Mouse (Mus musculus): Measurements from ENCODE around the gene Atg2b.

Gene Atg2b

DNA sequence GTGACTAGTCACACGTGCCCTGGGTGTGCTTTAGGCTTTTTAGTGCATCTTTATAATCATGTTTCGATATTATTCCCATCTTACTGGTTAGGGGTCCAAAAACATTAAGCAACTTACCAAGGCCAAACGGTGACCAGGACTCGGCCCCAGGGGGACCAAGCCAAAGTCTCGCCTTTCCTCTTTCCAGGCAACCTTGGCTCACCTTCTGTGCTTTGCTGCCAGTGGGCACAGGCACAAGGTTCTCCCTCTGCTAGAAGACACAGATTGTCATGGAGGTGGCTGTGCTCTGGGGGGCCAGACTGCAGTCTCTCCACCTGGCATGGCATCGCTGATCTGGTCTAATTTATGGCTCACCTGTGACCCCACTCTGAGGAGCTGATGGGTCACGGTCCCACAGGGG is 94.2 kb downstream of the Atg2b start:
- DNase-seq, result no peak

DNA sequence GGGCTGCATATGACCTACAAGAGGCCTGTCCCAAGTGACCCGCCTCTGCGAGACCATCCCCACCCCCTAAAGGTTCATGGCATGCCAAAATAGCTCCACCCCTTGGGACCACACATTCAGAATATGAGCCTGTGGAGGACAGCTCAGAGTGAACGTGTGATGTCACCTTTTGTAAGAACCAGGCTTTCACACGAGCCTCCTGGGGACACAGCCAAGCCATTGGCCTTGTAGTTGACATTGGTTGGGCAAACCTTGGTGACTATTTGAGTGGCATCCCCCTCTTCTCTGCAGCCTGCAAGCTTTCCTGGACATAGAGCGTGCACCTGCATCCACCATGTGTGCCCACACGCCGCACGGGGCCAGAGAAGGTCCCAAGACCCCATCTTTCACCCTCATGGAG is 97.5 kb downstream of the Atg2b start:
- no peak for DNase-seq

DNA sequence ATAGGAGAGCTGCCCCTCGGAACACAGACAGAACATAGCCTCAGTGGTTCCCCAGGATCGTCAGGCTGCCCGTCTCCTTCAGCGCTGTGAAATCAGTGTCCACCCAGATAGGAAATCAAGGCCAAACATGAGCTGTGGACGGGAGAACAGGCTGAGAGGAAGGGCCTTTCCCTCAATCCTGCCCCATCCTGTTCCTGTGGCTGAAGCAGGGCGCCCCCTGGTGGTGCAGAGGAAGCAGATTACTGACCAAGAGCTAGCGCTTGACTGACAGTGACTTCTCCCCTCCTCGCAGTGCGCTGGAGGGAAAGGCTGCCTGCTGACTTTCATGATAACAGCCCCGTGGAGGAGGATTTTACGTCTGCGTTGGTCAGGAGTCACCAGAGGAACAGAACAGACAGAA is 100.2 kb downstream of the Atg2b start:
- peak; percentile 86 to 90 for DNase-seq

DNA sequence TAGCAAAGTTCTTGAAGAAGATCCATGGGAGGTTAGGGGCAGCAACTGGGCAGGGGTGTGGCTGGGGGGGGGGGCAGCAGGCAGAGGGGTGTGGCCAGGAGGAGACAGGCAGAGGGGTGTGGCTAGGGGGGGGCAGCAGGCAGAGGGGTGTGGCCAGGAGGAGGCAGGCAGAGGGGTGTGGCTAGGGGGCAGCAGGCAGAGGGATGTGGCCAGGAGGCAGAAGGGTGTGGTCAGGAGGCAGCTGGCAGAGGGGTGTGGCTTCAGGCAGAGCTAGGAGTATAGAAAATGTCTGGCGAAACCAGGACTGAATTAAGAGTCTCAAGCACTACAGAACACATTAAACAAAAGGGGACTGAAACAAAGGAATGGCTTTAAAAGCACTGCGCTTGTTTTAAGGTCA is 101.5 kb downstream of the Atg2b start:
- peak; percentile 30 to 52 for DNase-seq

DNA sequence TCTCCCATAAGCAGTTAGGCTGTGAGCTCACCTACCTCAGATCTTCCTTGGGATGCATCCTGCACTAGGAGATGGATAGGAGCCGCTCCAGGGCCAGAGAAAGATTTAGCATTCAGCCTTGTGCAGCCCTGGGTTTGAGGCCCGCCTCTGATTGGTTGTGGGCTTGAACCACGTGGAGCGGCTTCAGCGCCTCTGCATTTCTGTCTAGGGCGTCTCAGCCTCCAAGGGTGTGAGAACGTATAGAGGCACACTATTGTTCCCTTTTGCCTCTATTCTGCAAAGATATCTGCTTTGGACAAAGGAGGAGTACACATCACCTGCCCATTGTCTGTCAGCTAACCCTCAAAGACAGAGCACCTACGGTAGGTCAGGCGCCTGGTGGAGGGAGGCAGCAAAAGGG is 102.5 kb downstream of the Atg2b start:
- no peak for DNase-seq

DNA sequence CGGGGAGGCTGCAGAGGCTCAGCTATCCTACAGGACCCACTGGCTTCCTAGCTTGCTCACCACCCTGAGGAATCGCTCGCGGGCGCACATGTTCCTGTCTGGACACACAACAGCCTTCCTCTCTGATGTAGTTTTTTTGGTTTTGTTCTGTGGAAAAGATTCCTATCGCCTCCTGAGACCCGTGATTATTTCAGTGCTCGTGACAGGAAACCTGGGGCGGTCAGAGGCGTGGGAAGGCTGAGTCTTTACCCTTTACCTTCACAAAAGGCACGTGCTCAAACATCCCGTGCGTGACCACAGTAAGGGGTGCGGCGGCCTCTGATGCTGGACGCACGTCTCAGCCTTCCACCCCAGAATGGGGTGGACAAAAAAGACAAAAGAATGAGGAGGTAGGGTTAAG is 104.5 kb downstream of the Atg2b start:
- DNase-seq, result no peak

DNA sequence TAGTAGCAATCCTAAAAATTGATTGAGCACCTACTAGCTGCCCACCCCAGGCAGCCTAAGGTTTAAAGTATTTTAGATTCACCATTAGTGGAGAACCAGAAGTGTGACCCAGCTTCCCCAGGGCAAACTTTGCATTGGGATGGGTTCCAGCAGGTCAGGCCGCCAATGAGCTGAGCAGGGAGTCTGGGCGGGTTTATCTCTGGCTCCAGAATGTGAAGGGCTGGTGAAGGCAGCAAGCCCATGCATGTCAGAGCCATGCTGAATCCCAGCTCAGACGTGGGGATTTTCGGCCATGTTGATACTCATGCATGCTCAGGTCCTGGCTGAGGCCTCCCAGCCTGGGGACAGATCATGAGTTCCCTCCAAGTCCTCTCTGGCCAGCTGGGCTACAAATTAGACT is 110.7 kb downstream of the Atg2b start:
- no peak for DNase-seq

DNA sequence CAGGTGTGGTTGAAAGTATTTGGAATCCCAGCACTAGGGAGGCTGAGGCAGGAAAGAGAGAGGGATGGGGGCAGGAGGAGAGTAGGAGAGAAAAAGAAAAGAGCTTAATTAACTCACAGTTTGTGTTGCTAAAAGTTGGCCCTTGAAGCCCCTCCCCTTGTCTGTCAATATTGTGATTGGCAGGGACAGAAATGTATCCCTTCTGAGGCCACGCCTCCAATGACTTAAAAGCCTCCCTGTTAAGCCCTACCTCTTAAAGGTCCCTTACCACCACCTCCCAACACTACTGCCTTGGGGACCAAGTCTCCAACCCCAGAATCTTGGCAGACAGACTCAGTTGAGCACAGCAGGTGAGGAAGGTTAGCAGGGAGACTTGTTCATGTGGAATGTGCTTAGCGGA is 112.4 kb downstream of the Atg2b start:
- no peak for DNase-seq

DNA sequence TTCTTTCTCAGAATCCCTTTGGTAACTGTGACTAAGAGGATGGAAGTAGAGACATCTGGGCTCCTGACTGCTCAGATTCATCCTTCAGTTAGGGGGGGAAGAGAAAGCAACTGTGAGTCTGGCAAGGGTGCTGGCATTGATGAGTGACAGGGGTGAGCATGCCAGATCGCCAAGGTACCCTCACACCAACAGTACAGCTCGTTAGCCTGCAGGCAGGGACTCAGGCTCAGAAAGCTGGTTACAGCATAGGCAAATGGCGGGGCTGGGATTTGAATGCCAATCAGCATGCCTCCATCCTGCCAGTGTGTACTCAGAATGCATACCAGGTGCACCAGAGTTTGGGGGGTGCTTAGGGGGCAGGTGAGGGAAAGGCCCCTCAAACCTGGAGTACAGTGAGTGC is 113.1 kb downstream of the Atg2b start:
- no peak for DNase-seq

All from kidney, postnatal 4 days (tissue).